Mouse (Mus musculus) ES-CJ7 (cell line): Measurements from ENCODE around the gene Zfr2.

Source experiments
- DNase-seq: peaks from one replicate; pipeline ENCODE4 v3.0.0; 2011; ENCODE audit warnings: low read depth, low spot score

The Zfr2 gene

GRCm38 (mm10) chr10:81247804-81248203, 14.8 kb downstream of the Zfr2 start:
- DNase-seq, result no peak

GRCm38 (mm10) chr10:81249442-81249841, 16.5 kb downstream of the Zfr2 start:
- DNase-seq, result no peak

GRCm38 (mm10) chr10:81252424-81253419, 19.8 kb downstream of the Zfr2 start, which contains the start of gene Matk:
TSS of gene Matk (plus strand) at chr10:81252935.
- peak; percentile 51 for DNase-seq

- DNase-seq, result no peak
These were observed 21.9 kb downstream of the Zfr2 start for GRCm38 (mm10) chr10:81254886-81255285.

- DNase-seq, result no peak
These were observed 24.4 kb downstream of the Zfr2 start for GRCm38 (mm10) chr10:81257158-81258039.

GRCm38 (mm10) chr10:81259225-81259884, 26.4 kb downstream of the Zfr2 start:
- no peak for DNase-seq

- no peak for DNase-seq
These were observed 28.1 kb downstream of the Zfr2 start for GRCm38 (mm10) chr10:81261025-81261424.

- DNase-seq, result no peak
These were observed 32.6 kb downstream of the Zfr2 start for GRCm38 (mm10) chr10:81265540-81265939.

GRCm38 (mm10) chr10:81266211-81267105, 33.5 kb downstream of the Zfr2 start, which contains the start of the genes Mrpl54 and Apba3:
TSS of gene Mrpl54 (minus strand) at chr10:81266934.
TSS of gene Apba3 (plus strand) at chr10:81266960.
- peak; percentile 96 for DNase-seq

GRCm38 (mm10) chr10:81268056-81268455, 35.1 kb downstream of the Zfr2 start:
- DNase-seq, result peak; percentile 89

GRCm38 (mm10) chr10:81268643-81269412, 35.9 kb downstream of the Zfr2 start:
- no peak for DNase-seq

GRCm38 (mm10) chr10:81272356-81272755, 39.4 kb downstream of the Zfr2 start:
- DNase-seq, result no peak

- DNase-seq, result no peak
These were observed 40.9 kb downstream of the Zfr2 start for GRCm38 (mm10) chr10:81273842-81274241.

GRCm38 (mm10) chr10:81277676-81278075, 44.7 kb downstream of the Zfr2 start:
- DNase-seq, result no peak

- DNase-seq, result peak; percentile 80
These were observed 46.5 kb downstream of the Zfr2 start for GRCm38 (mm10) chr10:81279496-81279895.

GRCm38 (mm10) chr10:81284189-81284588, 51.2 kb downstream of the Zfr2 start:
- DNase-seq, result no peak

GRCm38 (mm10) chr10:81284719-81285118, 51.8 kb downstream of the Zfr2 start:
- DNase-seq, result no peak

GRCm38 (mm10) chr10:81285694-81286450, 52.9 kb downstream of the Zfr2 start:
- peak; percentile 86 for DNase-seq

GRCm38 (mm10) chr10:81286586-81286985, 53.6 kb downstream of the Zfr2 start:
- DNase-seq, result peak; percentile 56
